Mouse (Mus musculus): Measurements from ENCODE around the gene Psmc6.

Gene Psmc6

GRCm38 (mm10) chr14:45350931-45351859, 21.6 kb downstream of the Psmc6 start, which contains the start of gene Styx:
Styx (plus strand) TSS chr14:45351093.
- DNase-seq (ENCODE audit: low read depth, low spot score), result peak; percentile 82

- no peak for DNase-seq (ENCODE audit: low read depth, low spot score)
Observed at GRCm38 (mm10) chr14:45364211-45365195, 34.9 kb downstream of the Psmc6 start.

DNA sequence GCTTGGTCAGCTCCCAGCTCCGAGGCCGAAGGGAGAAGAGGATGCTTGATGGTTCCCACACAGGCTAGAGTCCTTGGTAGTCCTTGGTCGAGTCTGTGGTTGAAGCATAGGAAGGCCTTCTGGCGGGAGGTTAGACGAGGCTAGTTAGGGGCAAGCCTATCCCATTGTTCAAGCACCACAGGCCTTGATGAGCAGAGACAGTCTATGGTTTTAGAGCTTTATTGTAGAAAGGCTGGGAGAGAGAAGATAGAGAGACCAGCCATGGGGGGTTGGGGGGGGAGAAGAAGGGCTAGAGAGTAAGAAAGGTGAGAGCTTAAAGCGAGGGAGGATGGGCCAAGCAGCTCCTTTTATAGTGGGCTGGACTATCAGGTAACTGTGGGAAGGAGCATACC, 35.6 kb downstream of the Psmc6 start:
- DNase-seq (ENCODE audit: low read depth, low spot score), result no peak

- no peak for DNase-seq (ENCODE audit: low read depth, low spot score)
Observed at GRCm38 (mm10) chr14:45378771-45379170, 49.2 kb downstream of the Psmc6 start.

GRCm38 (mm10) chr14:45380756-45381155, 51.2 kb downstream of the Psmc6 start:
- no peak for DNase-seq (ENCODE audit: low read depth, low spot score)

DNA sequence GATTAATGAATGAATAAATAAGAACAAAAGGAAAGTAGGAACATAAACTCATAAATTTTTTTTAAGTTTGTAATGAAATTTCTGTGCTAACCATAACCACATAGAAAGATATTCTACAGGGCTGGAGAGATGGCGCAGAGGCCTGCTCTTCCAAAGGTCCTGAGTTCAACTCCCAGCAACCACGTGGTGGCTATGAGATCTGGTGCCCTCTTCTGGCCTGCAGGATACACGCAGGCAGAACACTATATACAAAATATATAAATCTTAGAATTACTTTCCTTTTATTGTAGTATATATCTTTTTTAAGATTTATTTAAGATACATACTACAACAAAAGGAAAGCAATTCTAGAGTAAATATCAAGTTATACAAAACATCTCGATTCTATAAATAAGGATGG, 53.3 kb downstream of the Psmc6 start:
- DNase-seq (ENCODE audit: low read depth, low spot score), result no peak

- no peak for DNase-seq (ENCODE audit: low read depth, low spot score)
Observed at GRCm38 (mm10) chr14:45385596-45385995, 56.0 kb downstream of the Psmc6 start.

DNA sequence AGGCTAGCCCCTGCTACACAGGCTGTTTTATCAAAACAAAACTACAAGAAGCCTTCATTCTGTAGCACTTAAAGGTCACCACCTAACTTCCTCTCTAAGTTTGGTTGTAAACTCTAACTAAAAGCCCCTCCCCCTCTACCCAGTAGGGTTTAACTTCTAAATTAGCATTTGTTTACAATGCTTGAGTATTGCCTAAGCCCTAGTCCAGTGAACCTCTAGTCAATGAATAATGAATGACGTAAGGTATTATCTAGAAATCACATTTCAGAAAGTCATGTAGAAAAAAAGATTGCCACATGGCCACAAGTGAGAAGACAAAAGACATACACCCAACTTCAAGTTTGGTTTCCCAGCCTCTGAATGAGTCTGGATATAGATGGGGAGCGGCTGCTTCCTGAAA, 57.9 kb downstream of the Psmc6 start:
- no peak for DNase-seq (ENCODE audit: low read depth, low spot score)

DNA sequence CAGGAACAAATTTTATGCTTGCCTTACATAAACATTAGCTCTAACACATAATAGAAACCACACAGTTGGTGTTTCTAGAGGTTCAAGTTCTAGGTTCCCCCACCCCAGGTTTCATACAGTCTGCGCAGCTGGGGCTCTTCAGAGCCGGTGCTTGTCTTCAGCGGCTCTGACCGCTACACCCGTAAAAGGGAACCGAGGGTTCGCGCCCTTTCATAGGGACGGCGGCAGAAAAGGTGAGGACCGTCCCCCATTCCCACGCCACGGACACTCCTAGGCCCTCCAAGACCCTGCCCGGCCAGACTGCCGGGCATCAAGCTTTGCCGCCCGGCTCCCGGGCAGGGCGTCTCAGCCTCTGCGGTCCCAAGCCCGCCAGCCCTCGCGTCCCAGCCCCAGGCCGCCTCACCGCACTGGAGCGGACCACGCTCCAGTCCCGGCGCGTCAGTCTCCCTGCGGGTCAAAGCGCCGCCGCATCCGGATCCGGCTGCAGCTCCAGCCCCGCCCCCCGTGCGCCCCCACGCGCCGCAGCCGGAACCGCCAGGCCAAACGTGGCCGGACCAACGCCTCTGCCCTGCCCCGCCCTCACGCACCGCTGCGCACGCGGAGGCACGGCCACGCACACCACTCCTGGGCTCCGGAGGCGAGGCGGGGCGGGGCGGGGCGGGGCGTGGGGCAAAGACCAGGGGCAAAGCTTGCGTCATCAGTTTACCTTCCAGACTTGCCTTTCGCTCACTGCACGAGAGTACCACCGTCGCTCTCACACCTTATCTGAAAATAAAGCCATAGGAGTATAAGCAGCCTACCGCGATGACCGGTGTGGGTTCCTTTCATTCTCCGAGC, 59.0 kb downstream of the Psmc6 start:
- DNase-seq (ENCODE audit: low read depth, low spot score), result peak; percentile 54

GRCm38 (mm10) chr14:45389194-45389593, 59.6 kb downstream of the Psmc6 start:
- no peak for DNase-seq (ENCODE audit: low read depth, low spot score)

Data from c-Kit-negative CD71-positive TER-119-positive erythroid progenitor cells, embryonic 14.5 days (primary cell).